Mouse (Mus musculus): Measurements from ENCODE around the gene 1700012B09Rik.

DNA sequence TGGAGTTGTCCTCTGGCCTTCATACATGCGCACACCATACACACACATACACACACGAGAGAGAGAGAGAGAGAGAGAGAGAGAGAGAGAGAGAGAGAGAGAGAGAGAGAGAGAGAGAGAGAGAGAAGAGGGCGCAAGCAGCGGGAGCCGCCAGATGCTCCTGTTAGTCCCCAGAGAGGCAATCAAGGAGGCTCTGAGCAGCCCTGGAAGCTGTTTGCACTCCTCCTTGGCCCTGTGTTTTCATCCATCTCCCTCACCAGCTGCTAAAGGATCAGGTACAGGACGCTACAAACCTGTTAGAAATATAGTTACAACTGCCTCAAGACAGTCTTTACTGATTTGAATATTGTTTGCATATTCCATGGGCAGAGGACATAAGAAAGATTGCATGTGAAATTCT lies 1.0 kb downstream of the 1700012B09Rik start:
- TF ChIP-seq CTCF (conservative IDR thresholded peaks at IDR 0.05; ENCODE audit: insufficient read depth, insufficient read length, low read depth, low read length): no peak
- TF ChIP-seq POLR2A (IDR thresholded peaks at IDR 0.05; ENCODE audit: low read depth, low read length): no peak
